Mouse (Mus musculus): ENCODE measurements around the gene Sync.

The Sync gene

DNA sequence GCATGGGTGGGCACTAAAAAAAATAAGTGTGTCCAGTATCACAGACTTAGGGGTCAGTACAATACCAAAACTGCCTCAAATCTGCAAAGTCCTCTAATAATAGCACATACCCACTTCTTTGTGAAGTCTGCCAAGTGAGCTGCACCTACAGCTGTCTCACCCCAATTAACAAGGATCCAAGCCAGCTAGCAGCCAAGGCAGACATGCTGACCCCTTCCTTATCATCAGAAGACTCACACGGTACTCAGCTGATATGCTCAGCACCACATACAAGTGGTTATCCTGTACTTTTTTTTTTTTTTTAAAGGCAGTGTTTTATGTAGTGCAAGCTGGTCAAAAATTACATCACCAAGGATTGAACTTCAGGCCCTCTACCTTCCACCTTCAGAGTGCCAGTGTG, 16.9 kb downstream of the Sync start:
- no peak for DNase-seq (ENCODE audit: low spot score)

DNA sequence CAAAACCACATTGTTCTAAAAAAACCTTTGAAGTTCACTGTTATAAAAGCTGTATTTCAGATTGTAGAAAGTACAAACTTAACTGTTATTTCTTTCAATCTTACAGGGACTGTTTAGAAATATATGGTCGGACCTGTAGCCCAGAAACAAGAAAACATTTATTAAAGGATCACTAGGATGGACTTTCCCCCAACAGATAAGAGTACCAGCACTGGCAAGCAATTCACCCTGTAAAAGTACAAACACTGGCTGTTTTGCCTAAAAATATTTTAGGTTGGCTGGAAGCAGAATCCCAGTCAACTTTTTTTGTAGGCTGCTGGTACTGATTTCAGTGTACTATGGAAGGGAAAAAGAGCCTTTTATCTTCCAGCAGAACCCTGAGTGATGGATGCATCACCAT, 20.5 kb downstream of the Sync start:
- no peak for DNase-seq (ENCODE audit: low spot score)

DNA sequence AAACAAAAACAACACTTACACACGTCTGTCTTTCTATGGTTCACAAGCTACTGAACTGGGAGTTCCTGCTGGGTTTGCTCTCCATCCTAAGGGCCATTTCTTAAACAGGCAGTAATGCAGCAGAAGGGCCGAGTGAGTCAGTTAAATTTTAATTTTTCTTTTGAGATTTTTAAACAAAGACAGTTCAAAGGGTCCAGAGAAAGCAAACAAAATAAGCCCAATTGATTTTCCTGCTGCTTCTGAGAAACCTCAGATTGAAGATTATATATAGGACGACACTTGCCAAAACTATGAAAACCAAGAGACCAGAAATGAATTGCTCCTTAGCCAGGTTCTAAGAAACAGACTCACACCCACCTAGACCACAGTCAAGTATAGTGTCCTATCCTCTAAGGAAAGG, 26.5 kb downstream of the Sync start:
- DNase-seq (ENCODE audit: low spot score): no peak

DNA sequence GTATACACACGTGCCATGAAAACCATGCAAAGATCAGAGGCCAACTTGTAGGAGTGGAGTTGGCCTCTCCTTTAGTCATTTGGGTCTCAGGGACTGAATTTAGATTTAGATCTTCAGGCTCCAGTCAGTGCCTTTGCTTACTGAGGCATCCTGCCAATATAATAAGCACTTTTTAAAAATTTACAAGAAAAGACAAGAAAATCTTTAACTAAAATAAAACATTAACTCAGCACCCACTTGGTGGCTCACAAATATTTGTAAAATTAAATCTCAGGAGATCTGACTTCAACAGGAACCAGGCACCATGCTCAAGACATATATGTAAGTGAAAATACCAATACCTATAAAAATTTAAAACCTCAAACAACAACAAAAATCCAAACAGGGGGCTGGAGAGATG, 33.5 kb downstream of the Sync start:
- no peak for DNase-seq (ENCODE audit: low spot score)

DNA sequence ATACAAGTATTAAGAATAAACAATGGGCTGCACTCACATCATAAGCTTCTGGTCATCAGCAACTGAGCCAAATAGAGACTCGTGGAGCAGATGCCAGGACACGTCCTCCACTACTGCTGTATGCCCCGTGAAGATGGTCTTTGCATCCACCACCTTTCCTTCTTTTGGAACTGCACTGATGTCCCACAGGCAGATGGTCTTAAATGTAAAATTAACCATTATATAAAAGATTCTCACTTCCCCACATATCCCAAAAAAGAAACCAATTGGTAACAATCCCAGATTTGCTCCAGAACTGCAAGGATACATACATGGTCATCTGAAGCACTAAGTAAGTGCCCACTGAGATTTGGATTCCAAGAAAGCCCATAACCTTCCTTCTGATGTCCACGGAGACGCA, 34.6 kb downstream of the Sync start:
- no peak for DNase-seq (ENCODE audit: low spot score)

DNA sequence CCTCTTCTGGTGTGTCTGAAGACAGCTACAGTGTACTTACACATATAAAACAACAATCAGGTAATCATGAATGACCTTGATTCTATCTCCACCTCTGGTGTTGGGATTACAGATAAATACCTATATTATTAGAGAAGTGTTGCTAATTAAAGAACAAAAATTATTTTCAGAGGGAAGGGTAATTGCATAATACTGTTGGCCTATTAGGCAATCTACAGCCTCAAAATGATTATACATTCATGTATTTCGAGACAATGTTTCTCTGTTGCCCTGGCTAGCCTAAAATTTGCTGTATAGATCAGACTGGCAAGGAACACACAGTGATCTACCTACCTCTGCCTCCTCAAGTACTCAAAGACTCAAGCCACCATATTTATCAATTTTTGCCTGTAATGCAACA, 36.1 kb downstream of the Sync start:
- DNase-seq (ENCODE audit: low spot score): no peak

DNA sequence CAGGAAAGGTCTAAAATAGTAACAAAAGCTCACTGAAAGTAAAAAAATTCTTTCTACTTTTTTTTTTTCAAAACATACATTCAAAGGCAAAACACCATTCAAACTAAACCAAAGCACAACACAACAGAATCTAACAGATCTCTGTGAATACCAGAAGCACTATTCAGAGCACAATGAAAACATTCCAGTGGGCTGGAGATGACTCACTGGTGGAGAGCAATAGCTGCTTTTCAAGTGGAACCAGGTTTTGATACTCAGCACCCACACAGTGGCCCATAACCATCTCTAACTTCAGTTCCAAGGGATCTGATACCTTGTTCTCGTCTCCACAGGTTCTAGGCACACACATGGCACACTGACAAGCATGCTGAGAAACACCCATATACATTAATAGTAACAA, 37.3 kb downstream of the Sync start:
- DNase-seq (ENCODE audit: low spot score): no peak

DNA sequence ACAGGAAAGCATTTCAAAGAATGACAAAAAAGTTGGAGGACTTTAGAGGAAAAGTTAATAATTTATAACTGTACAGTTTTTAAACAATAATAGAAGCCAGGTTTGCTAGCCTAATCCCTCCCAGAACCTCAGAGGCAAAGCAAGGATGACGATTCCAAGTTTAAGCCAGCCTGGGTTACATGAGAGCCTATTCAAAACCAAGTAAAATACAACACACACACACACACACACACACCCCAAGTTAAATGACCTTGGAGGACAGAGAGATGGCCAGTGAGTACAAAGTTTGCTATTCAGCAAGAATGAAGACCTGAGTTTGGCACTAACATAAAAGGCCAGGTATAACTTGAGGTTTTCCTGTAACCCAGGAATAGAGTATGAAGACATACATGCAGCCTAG, 38.8 kb downstream of the Sync start:
- no peak for DNase-seq (ENCODE audit: low spot score)

DNA sequence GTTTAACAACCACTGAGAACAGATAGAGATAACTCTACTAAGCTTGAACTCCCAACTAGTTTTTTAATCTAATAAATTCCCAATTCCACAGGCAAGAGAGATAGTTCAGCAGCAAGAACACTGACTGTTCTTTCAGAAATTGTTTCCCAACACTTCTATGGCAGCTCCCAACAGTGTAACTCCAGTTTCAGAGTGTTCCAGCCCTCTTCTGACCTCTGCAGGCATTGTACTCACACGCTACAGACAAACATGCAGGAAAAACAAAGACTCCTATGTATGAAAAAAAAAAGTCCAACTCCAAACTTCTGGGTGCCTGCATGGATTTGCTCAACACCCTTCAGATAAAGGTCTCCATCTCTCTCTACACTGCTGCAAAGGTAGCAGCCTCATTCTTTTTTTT, 45.4 kb downstream of the Sync start:
- no peak for DNase-seq (ENCODE audit: low spot score)

DNA sequence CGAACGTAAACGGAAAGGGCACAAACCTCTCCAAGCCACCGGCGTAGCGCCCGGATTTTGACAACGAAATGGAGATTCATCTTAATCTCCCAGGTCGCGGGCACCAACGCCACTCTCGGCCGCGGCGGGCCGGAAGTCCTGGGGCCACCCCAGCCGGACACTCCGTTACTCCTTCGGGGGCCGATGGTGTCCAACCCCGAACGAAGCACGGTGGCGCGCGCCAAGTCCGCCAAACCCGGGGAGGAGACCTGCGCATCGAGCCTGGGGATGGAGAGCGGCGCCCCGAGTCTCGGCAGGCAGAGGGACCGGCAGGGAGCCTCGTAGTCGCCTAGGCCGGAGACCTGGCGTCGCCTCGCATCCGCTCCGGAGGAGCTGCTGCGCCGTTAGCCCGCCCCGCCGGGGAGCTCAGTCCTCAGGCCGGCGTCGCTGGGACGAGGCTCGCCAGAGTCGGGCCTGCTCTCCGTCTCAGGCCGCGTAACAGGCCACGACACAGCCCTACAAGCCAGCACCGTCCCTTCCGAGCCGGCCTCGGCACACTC, 47.3 kb downstream of the Sync start:
- DNase-seq (ENCODE audit: low spot score): peak; percentile 61

DNA sequence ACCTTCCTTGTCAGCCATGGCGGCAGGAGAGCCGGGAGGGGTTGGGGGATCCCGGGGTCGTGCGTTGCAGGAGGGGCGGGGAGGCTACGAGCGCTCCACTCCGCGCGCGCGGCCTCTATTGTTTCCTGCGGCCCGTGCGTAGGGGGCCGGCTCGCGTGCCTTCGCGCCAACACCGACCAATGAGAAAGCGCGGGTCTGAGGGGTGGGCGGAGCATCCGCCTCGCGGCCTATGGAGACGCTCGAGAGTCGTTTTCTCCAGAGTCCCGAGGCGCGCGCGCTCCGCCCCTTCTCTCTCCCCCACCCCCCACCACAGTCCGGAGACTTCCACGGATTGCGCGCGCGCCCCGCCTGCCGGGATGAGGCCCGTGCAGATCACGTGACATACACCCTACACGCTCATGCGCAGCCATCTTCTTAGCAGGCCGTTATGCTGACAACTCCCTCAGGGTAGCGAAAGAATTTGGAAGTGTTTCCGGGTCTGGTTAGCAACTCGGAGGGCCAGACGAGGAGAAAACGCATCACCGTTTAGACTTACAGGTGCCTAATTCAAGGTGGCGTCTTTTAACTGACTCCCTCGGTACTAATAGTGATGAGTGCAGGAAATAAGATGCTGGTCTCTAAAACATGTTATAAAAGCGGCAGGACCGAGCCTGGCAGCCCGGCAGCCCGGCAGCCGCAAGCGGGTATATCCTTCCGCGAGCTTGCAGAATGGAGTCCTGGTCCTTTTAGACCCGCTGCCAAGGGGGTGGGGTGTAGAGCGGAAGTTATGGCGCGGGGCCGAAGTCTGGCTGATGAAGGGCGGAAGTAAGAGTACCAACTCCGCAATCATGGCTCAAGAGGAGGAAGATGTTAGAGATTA, 48.0 kb downstream of the Sync start, which contains the start of the genes Rbbp4 and Zbtb8os:
Gene Rbbp4 (minus strand): TSS at position 155 of the 859 bp plus-strand sequence.
Gene Zbtb8os (plus strand): TSS at position 480 of the 859 bp plus-strand sequence.
- peak; percentile 99 for DNase-seq (ENCODE audit: low spot score)

DNA sequence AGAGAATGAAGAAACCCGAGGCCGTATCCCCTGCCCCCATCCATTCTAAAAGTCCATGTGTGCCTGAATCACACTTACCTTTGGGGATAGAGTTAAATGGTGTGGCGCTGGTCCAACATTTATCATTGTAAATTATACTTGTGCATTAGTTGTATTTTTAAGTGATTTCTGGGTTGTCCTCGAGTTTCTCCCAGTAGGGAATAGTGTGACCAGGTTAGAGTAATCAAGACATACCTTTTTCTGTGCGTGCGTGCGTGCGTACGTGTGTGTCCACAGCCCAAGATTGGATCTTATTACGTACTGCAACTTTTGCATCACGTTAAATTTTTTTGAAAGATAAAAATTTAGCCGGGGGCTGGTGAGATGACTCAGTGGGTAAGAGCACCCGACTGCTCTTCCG, 48.9 kb downstream of the Sync start:
- no peak for DNase-seq (ENCODE audit: low spot score)

DNA sequence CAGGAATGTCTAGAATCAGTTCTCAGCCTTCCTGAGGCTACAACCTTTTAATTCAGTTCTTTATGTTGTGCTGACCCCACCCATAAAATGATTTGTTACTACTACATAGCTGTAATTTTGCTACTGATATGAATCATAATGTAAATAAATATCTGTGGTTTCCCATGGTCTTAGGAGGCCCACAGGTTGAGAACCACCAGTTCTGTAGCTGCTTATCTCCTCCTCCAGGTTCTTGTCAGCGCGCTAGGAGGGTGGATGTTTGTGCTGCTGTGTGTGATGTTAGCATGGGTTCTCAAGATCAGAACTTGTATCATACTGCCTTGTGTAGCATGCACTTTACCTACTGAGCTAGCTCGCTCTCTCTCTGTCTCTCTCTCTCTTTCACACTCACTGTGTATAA, 52.3 kb downstream of the Sync start:
- DNase-seq (ENCODE audit: low spot score): no peak

DNA sequence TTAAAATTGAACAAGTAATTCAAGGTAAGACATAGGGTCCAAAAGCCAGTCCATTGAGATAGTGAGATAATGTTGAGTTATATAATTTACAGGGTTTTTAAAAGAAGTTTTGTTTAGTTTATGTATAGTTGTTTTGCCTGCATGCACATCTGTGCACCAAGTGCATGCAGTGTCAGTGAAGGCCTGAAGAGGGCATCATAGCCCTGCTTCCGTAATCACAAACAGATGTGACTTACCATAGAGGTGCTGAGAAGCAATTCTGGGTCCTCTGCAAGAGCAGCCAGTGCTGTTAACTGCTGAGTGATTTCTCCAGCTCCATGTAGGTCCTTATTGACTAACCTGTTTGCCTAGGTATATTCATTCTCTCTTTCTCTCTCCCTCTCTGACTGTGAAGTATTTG, 54.5 kb downstream of the Sync start:
- no peak for DNase-seq (ENCODE audit: low spot score)

DNA sequence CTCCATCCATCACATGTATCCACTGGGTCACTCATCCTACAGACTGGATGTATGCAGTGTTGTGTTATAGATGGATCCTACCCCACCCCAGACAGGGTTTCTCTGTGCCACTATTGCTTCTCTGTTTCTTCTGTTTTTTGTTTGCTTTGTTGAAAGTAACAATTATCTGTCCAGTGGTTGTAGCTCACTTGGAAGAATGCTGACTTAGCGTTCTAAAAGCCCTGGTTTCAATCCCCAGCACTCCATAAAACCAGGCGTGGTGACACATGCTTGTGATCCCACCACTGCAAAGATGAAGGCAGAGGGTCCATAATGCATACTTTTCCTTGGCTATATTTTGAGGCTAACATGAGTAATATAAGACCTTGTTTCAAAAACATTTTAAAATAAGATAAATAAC, 55.3 kb downstream of the Sync start:
- no peak for DNase-seq (ENCODE audit: low spot score)

DNA sequence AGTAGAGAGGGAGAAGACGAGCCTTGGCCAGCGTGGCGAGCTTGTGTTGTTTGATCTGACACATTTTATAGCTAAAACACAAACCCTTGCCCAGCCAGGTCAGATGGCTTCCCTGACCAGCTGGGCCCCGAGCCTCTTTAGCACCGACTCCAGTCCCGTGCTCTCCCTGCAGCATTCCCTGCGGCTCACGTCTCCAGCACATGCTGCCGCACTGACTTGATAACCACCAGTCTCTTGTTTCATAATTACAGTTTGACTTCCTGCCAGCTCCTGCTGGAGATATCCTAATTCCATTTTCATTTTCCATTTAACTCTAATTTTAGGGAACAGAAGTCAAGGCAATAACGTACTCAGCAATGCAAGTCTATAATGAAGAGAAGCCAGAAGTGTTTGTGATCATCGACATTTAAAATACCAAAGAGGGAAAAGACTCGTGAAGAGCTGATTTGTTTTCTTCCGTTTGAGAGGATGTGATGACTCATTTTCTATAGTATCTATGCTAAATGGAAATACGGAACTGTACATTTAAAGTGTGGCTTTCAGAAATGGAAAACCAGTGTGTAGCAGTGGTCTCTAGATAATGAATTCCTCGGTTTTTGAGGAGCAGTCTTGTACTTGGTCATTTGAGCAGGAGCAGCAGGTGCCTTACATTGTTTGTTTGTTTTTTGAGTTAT, 59.2 kb downstream of the Sync start:
- DNase-seq (ENCODE audit: low spot score): no peak

DNA sequence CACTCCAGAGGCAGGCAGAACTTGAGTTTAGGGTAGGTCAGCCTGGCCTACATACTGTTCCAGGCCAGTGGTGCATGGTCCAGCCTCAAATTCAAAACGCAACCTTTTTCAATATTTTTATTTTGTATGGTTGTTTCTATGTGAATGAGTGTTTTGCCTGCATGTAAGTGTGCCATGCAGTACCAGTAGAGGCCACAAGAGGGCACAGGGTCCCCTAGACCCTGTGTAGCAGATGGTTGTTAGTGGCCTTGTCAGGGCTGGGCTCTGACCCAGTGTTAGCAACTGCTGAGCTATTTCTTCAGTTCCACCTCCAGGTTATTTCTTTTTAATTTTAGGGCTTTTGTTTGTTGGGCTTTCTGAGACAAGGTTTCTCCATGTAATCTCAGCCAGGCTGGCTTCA, 63.2 kb downstream of the Sync start:
- DNase-seq (ENCODE audit: low spot score): peak; percentile 93

DNA sequence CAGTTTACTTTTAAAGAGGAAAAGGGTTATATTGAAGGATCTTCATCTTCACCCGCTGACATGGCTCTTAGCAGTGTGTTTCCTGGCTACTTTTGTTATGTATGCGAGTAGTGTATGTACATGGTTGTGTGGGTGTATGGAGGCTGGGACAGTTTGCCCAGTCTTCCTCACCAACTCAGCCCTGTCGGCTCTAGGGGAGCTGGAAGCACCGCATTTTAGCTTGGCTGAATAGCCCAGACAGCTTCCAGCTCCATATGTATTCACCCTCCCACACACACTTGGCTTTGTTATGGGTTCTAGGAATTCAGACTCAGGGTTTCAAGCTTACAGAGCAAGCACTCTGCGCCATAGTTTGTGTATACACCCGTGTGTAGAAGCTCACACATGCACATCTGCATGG, 63.7 kb downstream of the Sync start:
- no peak for DNase-seq (ENCODE audit: low spot score)

DNA sequence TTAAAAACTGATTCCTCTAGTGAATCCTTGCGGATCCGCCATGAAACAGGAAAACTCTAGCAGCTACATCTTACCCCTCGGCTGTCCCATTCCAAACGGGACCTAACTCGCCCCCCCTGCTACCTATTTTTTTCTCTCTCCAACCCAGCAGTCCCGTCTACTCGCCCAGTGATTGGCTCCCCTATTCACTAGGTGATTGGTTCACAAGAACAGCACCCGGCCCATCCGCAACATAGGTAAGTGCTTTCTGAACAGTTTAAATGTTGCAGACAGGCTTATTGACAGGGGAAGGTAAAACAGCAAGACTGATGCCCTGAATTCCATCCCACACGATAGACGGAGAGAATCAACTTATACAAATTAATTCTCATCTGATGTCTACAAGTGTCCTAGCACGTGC, 65.8 kb downstream of the Sync start:
- no peak for DNase-seq (ENCODE audit: low spot score)

DNA sequence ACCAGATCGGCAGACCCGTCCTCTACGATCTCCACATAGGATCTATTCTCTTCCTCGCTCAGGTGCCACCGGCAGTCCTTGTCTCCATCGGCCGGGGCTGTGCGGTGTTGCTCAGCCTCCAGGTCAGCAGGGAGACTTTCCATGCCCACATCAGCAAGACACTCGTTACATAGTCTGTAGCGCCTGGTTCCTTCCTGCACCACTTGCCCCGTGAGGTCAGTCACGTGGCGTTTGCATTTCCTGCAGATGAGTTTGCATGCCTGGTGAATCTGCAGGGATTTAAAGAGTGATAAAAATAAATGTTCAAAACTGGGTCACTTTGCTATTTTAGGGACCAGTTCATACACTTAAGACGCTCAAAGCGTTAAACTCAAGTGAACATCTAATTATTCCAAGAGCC, 66.8 kb downstream of the Sync start:
- DNase-seq (ENCODE audit: low spot score): no peak

DNA sequence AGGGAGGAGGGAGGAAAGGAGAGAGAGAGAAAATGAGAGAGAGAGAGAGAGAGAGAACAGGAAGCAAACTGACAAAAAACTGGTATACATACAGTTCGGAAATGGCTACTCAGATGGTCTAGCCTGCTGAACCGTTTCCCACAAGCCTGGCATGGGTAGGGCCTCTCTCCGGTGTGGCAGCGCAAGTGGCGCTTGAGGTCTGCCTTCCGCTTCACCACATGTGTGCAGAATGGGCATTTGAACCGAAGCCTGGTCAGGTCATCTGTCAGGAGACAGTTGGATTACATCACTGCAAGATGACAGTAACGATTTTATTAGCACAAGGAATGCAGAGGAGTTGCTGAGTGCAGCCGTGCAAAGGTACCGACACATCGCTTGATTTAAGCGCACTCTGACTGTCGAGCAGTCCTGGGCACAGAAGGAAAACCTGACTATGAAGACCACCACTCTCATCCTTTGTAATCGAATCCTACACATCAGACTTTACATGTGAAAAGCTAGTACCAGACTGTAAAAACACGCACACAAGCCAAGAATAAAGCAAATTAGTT, 70.3 kb downstream of the Sync start:
- no peak for DNase-seq (ENCODE audit: low spot score)
